Mouse (Mus musculus) lung, postnatal 0 days (tissue): ENCODE measurements around the gene Cplx3.

ENCODE experiments used
- CTCF ChIP-seq: IDR thresholded peaks from 2 replicates; pipeline ENCODE4 v1.5.1; 2016; ENCODE audit warnings: antibody characterized with exemption, mild to moderate bottlenecking
- EP300 ChIP-seq: IDR thresholded peaks from 2 replicates; pipeline ENCODE4 v1.6.1; 2016; ENCODE audit warnings: antibody characterized with exemption, mild to moderate bottlenecking, control low read depth

DNA sequence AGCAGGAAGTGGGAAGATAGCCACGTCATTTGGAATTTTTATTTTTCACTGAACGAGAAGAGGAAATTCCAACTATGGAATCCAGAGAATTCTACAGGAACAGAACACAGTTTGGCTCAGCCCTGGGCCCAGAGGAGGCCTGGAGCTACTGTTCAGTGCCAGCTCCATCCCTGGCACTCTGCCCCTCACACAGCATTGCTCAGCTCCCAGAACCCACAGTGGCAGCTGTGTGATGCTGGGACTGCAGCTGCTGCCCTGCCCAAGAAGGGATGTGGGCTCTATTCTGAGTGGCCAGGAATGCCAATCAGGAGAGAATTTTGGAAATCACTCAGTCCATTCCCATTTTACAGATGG lies 4.8 kb downstream of the Cplx3 start:
- TF ChIP-seq CTCF (no peak), EP300 (no peak)
